Mouse (Mus musculus) embryonic facial prominence, embryonic 14.5 days (tissue): ENCODE measurements at regions not wholly inside any gene's neighbourhood (a gene's known extent, or its start where the extent isn't known, plus 50 kb on each side); places are given as distances from the start of the nearest gene placed in this dataset.

Experiments
- ATAC-seq: fragments of 200-750 bp; cut with Nextera tagmentation; 2 replicates; pipeline ENCODE4 v1.8.0; 2017; ENCODE audit warnings: low read depth, moderate number of reproducible peaks, moderate TSS enrichment
- DNase-seq: peaks from one replicate; pipeline ENCODE4 v3.0.0-alpha.2; 2015; ENCODE audit warnings: low spot score
- H3K27ac ChIP-seq: fragments of 300-500 bp; sonication (generic); replicated peaks from 2 replicates; pipeline ENCODE4 v1.5.1; 2014; ENCODE audit warnings: low read depth, mild to moderate bottlenecking, low read length, moderate library complexity
- H3K27me3 ChIP-seq: fragments of 300-500 bp; sonication (generic); replicated peaks from 2 replicates; pipeline ENCODE4 v1.6.1; 2014; ENCODE audit warnings: low read length; ENCODE audit not compliant: control insufficient read depth, insufficient read depth
- H3K36me3 ChIP-seq: fragments of 300-500 bp; sonication (generic); 2 replicates; pipeline ENCODE4 v1.6.1; 2014; ENCODE audit warnings: low read length, mixed read lengths; ENCODE audit not compliant: control insufficient read depth, insufficient read depth
- H3K4me1 ChIP-seq: fragments of 300-500 bp; sonication (generic); 2 replicates; pipeline ENCODE4 v1.6.1; 2014; ENCODE audit warnings: antibody characterized with exemption, low read length; ENCODE audit not compliant: control insufficient read depth, insufficient read depth
- H3K4me2 ChIP-seq: fragments of 300-500 bp; sonication (generic); 2 replicates; pipeline ENCODE4 v1.6.1; 2014; ENCODE audit warnings: low read depth, mild to moderate bottlenecking, low read length, moderate library complexity, mixed read lengths
- H3K4me3 ChIP-seq: fragments of 300-500 bp; sonication (generic); 2 replicates; pipeline ENCODE4 v1.5.1; 2014; ENCODE audit warnings: low read depth, mild to moderate bottlenecking, low read length
- H3K9ac ChIP-seq: fragments of 300-500 bp; sonication (generic); 2 replicates; pipeline ENCODE4 v1.6.1; 2014; ENCODE audit warnings: low read depth, mild to moderate bottlenecking, low read length, moderate library complexity, mixed read lengths
- H3K9me3 ChIP-seq: fragments of 300-500 bp; sonication (generic); 2 replicates; pipeline ENCODE4 v1.6.1; 2016; ENCODE audit warnings: low read length; ENCODE audit not compliant: control insufficient read depth
- WGBS: fragments of 180-500 bp; shearing (Covaris S2); extraction: QIAGEN DNeasy Blood & Tissue Kit; methylation state at CpG from one replicate; pipeline ENCODE4 v1.1.7; 2014; 5-methylcytosine and 5-hydroxymethylcytosine counted together

GRCm38 (mm10) chr3:131788321-131788720, 223.8 kb downstream of the Papss1 start:
- H3K9me3 ChIP-seq, result no peaks in the 10 kb centered on the region
- 0 out of 2 replicates have a peak, but pooled peaks cover 2% of the 10 kb centered on the region for H3K4me1 ChIP-seq
- H3K27ac ChIP-seq, result no peak overlapping the region
- H3K36me3 ChIP-seq, result no peaks in the 10 kb centered on the region
- no peak overlapping the region for H3K4me3 ChIP-seq
- no peak for ATAC-seq
- WGBS, result 94% methylated on average over 1 of the region's 2 CpGs
- H3K9ac ChIP-seq, result no peak overlapping the region
- no peaks in the 10 kb centered on the region for H3K27me3 ChIP-seq
- no peak overlapping the region for H3K4me2 ChIP-seq
- no peak for DNase-seq

- H3K4me1 ChIP-seq, result 0 out of 2 replicates have a peak, but pooled peaks cover 2% of the 10 kb centered on the region
- DNase-seq, result no peak
- H3K27me3 ChIP-seq, result no peaks in the 10 kb centered on the region
- no peak overlapping the region for H3K9ac ChIP-seq
- no peak overlapping the region for H3K4me2 ChIP-seq
- H3K9me3 ChIP-seq, result no peaks in the 10 kb centered on the region
- no peak overlapping the region for H3K4me3 ChIP-seq
- no peaks in the 10 kb centered on the region for H3K36me3 ChIP-seq
- H3K27ac ChIP-seq, result no peak overlapping the region
- no peak for ATAC-seq
Observed at GRCm38 (mm10) chr3:131789177-131789576, 224.6 kb downstream of the Papss1 start.

- 70% methylated on average over 1 of the region's 1 CpGs for WGBS
- Histone ChIP-seq H3K9me3 (no peaks in the 10 kb centered on the region), H3K4me1 (no peaks in the 10 kb centered on the region), H3K4me2 (no peak overlapping the region), H3K27ac (no peak overlapping the region), H3K4me3 (no peak overlapping the region), H3K27me3 (no peaks in the 10 kb centered on the region), H3K36me3 (no peaks in the 10 kb centered on the region), H3K9ac (no peak overlapping the region)
- ATAC-seq (no peak), DNase-seq (no peak)
Observed at GRCm38 (mm10) chr3:131794056-131794455, 229.5 kb downstream of the Papss1 start.

- 37% methylated on average over 10 of the region's 10 CpGs for WGBS
- peak; percentile 83 for DNase-seq
Observed at GRCm38 (mm10) chr3:131795108-131796005, 230.8 kb downstream of the Papss1 start.

DNA sequence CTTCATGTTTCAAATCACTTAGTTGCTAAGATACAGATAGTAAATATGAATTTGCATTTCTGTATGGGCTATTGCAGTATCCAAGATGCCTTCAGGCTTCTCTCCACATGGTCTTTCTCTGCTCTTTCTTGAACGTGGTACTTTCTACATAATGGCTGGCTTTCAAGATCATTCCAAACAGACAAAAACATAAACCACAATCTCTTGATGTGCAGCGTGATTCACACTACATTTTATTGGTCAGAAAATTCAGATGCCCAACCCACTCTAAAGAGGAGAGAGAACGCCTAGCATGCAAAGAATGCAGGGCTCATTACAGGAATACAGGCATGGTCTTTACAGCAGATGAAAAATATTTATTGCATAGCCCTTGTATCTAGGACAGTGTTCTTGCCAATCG, 235.2 kb downstream of the Papss1 start:
- WGBS, result 57% methylated on average over 4 of the region's 4 CpGs
- no peak for ATAC-seq
- H3K27ac ChIP-seq, result no peak overlapping the region

More at GRCm38 (mm10) chr3:131795108-131796005, 230.8 kb downstream of the Papss1 start:
- Histone ChIP-seq H3K36me3 (no peaks in the 10 kb centered on the region), H3K4me1 (no peaks in the 10 kb centered on the region), H3K4me2 (no peak overlapping the region), H3K9ac (no peak overlapping the region), H3K27ac (peak overlapping the region; percentile 15; the same call in 1 of the 2 replicates), H3K27me3 (no peaks in the 10 kb centered on the region), H3K4me3 (no peak overlapping the region), H3K9me3 (no peaks in the 10 kb centered on the region)
- ATAC-seq, result no peak

DNA sequence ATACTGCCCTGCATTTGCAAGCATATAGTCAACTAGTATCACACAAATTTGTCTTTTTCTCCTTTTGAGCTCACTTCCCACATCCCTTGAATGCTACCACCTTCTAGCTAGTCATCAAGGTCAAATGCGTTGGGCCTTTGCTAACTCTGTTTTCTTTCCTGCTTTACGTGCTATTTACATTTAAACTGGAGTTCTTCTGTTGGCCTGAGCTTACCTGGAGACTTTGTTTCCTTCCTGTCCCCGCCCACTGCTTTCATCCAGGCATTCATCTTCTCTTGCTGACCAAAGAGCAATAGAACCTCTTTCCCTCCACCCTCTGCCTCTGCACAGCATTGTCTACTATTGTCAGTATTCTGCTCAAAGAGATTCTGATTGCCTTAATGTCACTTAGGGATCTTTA, 237.0 kb downstream of the Papss1 start:
- no peak overlapping the region for H3K4me2 ChIP-seq
- H3K36me3 ChIP-seq, result no peaks in the 10 kb centered on the region
- H3K4me1 ChIP-seq, result no peaks in the 10 kb centered on the region
- ATAC-seq, result no peak
- 72% methylated on average over 3 of the region's 3 CpGs for whole genome bisulfite sequencing
- no peak overlapping the region for H3K9ac ChIP-seq
- H3K4me3 ChIP-seq, result no peak overlapping the region
- H3K27me3 ChIP-seq, result no peaks in the 10 kb centered on the region
- no peak for DNase-seq
- no peak overlapping the region for H3K27ac ChIP-seq
- H3K9me3 ChIP-seq, result no peaks in the 10 kb centered on the region

More for the DNA sequence above, 235.2 kb downstream of the Papss1 start:
- Histone ChIP-seq H3K27me3 (no peaks in the 10 kb centered on the region), H3K9me3 (no peaks in the 10 kb centered on the region), H3K9ac (no peak overlapping the region), H3K4me3 (no peak overlapping the region), H3K36me3 (no peaks in the 10 kb centered on the region), H3K4me2 (no peak overlapping the region), H3K4me1 (no peaks in the 10 kb centered on the region)
- peak; percentile 17 for DNase-seq

DNA sequence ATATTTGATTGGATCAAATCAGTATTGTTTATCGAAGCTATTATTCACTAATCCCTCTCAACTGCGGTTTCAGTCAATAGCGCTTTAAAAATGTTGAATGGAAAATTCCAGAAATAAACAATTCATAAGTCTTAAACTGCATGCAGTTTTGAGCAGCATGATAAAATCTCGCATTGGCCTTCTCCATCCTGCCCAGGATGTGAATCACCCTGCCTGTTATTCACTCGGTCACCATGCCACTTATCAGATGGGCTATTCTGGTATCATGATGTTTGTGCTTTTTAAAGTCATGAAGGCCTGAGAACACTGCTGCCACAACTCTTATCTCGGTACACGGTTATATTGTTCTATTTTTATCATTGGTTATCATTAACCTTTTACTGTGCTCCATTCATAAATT, 238.3 kb downstream of the Papss1 start:
- Histone ChIP-seq H3K9ac (no peak overlapping the region), H3K4me2 (no peak overlapping the region), H3K4me3 (no peak overlapping the region), H3K27me3 (no peaks in the 10 kb centered on the region), H3K36me3 (no peaks in the 10 kb centered on the region), H3K9me3 (no peaks in the 10 kb centered on the region), H3K4me1 (no peaks in the 10 kb centered on the region), H3K27ac (no peak overlapping the region)
- ATAC-seq (no peak), DNase-seq (no peak)
- 79% methylated on average over 7 of the region's 7 CpGs for WGBS

DNA sequence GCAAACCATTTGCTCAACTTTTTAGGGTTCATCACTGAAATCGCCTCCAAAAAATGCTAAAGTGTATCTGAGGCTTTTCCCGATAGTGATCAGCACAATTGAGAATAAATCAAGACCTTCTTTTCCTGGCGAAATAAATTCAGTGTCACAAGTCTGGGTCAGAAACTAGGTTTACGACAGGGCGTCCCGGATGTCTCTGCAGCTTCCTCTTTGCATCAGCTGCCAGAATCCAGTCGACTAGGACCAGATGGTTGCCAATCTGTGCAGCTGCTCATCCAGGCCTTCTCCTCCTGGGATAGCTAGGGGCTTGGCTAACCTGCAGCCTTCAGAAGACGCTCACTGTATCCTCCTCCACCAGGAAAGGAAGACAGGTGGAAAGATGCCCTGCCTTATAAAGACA, 243.6 kb downstream of the Papss1 start:
- no peak overlapping the region for H3K4me3 ChIP-seq
- no peaks in the 10 kb centered on the region for H3K27me3 ChIP-seq
- no peak for ATAC-seq
- H3K9me3 ChIP-seq, result no peaks in the 10 kb centered on the region
- H3K4me1 ChIP-seq, result no peaks in the 10 kb centered on the region; the same call in 1 of the 2 replicates
- no peak overlapping the region for H3K9ac ChIP-seq
- 73% methylated on average over 8 of the region's 8 CpGs for WGBS
- no peak overlapping the region for H3K4me2 ChIP-seq
- H3K27ac ChIP-seq, result no peak overlapping the region
- no peak for DNase-seq
- no peaks in the 10 kb centered on the region for H3K36me3 ChIP-seq

- no peaks in the 10 kb centered on the region for H3K36me3 ChIP-seq
- H3K27ac ChIP-seq, result no peak overlapping the region
- no peaks in the 10 kb centered on the region for H3K9me3 ChIP-seq
- ATAC-seq (no peak), DNase-seq (peak; percentile 62)
- H3K4me3 ChIP-seq, result no peak overlapping the region
- no peak overlapping the region for H3K4me2 ChIP-seq
- no peaks in the 10 kb centered on the region for H3K27me3 ChIP-seq
- no peaks in the 10 kb centered on the region; the same call in 1 of the 2 replicates for H3K4me1 ChIP-seq
- H3K9ac ChIP-seq, result no peak overlapping the region
- 50% methylated on average over 6 of the region's 6 CpGs for WGBS
Observed at GRCm38 (mm10) chr3:131812968-131813367, 248.4 kb downstream of the Papss1 start.
